Mouse (Mus musculus) activated CD4-positive, CD25-positive, alpha-beta regulatory T cell, adult 4 months (primary cell): ENCODE results near the gene Hmgn1. TPM values are rescaled to one million over a fixed set of nuclear protein-coding genes. Genes with fewer than 3 reads are reported as not detected.

ENCODE experiments used
- polyA plus RNA-seq, 2 experiments: library from polyadenylated mRNA; unstranded; fragments of 100-300 nt; shearing (Covaris generic); gene quantifications; one replicate each; pipeline ENCODE4 v1.2.1; 2017

The Hmgn1 gene
- polyA plus RNA-seq, 2 experiments from 2014 or later: 89.9 to 90.5 TPM

Other genes with a start within 250 kb of the Hmgn1 start
- gene Psmg1, start 136.8 kb downstream of the Hmgn1 start, polyA plus RNA-seq: 10 to 100 TPM; 21.0 to 29.4 TPM
- 10 to 100 TPM; 31.3 to 31.5 TPM for gene Brwd1, start 45.2 kb downstream of the Hmgn1 start, polyA plus RNA-seq
- gene Wrb, start 17.7 kb upstream of the Hmgn1 start, polyA plus RNA-seq: 10 to 100 TPM; 13.1 to 16.6 TPM
- under 1 TPM in 1 of 2 experiments, not detected in 1; 0.13 TPM for gene Lca5l, start 64.5 kb upstream of the Hmgn1 start, polyA plus RNA-seq
- not detected for gene Sh3bgr, start 72.7 kb upstream of the Hmgn1 start, polyA plus RNA-seq
- gene B3galt5, start 108.1 kb upstream of the Hmgn1 start, polyA plus RNA-seq: 1 to 10 TPM in 1 of 2 experiments, under 1 TPM in 1; 0.89 to 1.1 TPM